Mouse (Mus musculus): ENCODE data around the gene Ankrd33. TPM values are rescaled to one million over a fixed set of nuclear protein-coding genes. Genes with fewer than 3 reads are reported as not detected.
A peak's percentile ranks its signal among the peaks of the same experiment; 100 is the strongest.

Ankrd33 gene
- polyA plus RNA-seq, 1 experiment from 2014 or later, result not detected

DNA sequence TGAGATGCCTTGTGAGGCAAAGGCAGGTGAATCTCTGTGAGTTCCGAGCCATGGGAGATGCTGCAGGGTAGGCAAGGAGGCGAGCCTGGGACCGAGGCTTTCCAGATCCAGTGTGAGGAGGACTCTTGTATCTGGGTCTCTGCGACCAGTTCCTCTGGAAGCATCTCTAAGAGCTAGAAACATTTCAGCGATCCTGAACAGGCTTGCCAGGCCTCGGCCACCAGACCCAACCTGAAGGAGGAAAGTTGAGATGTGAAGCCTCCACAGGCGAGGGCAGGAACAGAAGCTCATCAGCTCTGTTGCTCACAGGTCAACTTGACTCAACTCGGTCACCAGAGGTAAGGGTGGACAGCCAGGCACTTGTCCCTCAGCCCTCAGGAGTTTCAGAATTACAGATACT is 24.0 kb upstream of the Ankrd33 start:
- Histone ChIP-seq H3K4me2 (replicated peaks) (no peak overlapping the region), H3K27ac (replicated peaks) (no peak overlapping the region), H3K9ac (replicated peaks) (no peak overlapping the region), H3K4me1 (peaks cover 41% of the 10 kb centered on the region), H3K27me3 (no peaks in the 10 kb centered on the region; the same call in 1 of the 2 replicates), H3K9me3 (no peaks in the 10 kb centered on the region), H3K36me3 (no peaks in the 10 kb centered on the region), H3K4me3 (no peak overlapping the region)
- ATAC-seq (ENCODE audit: low FRiP score, low read depth), result no peak
- 92% methylated on average over 8 of the region's 8 CpGs for WGBS

DNA sequence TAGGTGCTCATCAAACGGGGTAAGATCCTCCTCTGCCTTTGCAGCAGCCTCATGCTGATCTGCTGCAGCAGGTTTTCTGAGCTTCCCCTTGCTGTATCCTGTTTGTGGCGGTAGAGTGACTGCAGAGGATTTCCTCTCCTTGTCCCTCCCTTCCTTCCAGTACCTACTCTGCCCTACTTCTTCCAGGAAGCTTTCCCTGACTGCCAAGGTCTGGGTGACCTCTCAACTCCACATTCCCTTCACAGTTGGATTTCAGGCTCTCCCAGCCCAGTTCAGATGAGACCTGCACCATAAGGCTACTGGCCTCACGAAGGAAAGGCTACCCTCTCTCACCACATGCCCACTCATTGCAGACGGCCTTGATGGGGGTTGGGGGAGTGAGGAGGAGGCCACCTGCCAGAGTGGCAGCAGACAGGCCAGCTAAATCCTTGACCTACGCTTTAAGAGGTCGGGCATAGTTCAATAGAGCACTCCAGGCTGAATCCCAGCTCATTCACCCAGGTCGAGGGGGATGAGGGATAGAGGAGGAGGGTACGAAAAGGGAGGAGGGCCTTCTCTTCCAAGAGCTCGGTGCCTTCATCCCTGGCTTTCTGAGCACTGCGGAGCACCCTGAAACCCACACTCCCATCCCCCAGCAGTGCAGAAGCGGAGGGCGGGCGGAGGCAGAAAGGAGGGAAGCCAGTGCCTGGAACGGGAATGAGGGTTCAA is 23.3 kb upstream of the Ankrd33 start:
- Histone ChIP-seq H3K4me3 (peak overlapping the region; percentile 10; the same call in 1 of the 2 replicates), H3K9me3 (no peaks in the 10 kb centered on the region), H3K36me3 (no peaks in the 10 kb centered on the region), H3K4me2 (replicated peaks) (peak overlapping the region; percentile 41), H3K27ac (replicated peaks) (peak overlapping the region; percentile 89), H3K27me3 (no peaks in the 10 kb centered on the region; the same call in 1 of the 2 replicates), H3K4me1 (peaks cover 42% of the 10 kb centered on the region), H3K9ac (replicated peaks) (no peak overlapping the region)
- 10% methylated on average over 14 of the region's 14 CpGs for WGBS
- peak; percentile 28 for ATAC-seq (ENCODE audit: low FRiP score, low read depth)

DNA sequence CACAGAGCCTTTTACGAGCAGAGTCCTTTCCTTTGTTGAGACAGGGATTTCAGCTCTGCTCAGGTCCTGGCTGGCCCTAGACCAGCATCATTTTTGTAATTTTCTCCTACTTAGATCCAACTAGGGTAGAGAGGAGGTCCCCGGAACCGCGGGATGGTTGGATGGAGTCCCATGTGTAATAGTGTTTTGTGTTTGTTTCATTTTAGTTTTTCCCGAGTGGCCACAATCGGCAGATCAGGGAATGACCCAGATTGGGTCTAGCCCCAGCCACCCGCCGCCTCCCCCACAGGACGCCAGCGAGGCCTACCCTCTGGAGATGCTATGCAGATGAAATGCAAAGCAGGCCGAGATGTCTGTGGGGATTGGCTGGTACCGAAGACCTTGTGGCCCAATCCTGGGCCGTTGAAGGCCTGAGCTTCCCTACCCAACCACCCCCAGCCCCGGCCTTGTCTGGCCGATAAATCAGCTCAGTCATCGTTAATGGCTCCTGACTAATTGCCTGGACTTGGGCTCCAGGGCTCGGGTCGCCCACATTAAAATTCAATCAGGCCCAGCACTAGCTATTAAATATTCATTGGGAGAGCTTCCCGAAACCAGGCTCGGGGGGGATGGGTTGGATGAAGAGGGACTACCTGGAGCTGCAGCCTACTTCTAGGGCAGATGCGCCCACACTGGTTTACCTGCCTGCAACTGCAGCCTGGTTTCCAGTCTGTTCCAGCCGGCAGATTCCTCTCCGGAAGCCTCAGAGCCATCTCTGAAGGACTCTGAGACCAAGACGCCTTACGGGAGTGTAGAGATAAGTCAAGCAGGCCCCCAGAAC is 22.5 kb upstream of the Ankrd33 start:
- Histone ChIP-seq H3K27me3 (no peaks in the 10 kb centered on the region; the same call in 1 of the 2 replicates), H3K4me3 (peak overlapping the region; percentile 10; the same call in 1 of the 2 replicates), H3K4me2 (replicated peaks) (peak overlapping the region; percentile 41), H3K9me3 (no peaks in the 10 kb centered on the region), H3K27ac (replicated peaks) (peak overlapping the region; percentile 89), H3K9ac (replicated peaks) (no peak overlapping the region), H3K4me1 (peaks cover 50% of the 10 kb centered on the region), H3K36me3 (no peaks in the 10 kb centered on the region)
- peak; percentile 93 for ATAC-seq (ENCODE audit: low FRiP score, low read depth)
- WGBS, result 6% methylated on average over 25 of the region's 25 CpGs

- H3K27me3 ChIP-seq, result peaks cover 4% of the 10 kb centered on the region
- peaks cover 52% of the 10 kb centered on the region for H3K4me1 ChIP-seq
- H3K36me3 ChIP-seq, result no peaks in the 10 kb centered on the region
- H3K9ac ChIP-seq (replicated peaks), result no peak overlapping the region
- peak overlapping the region; percentile 89 for H3K27ac ChIP-seq (replicated peaks)
- no peaks in the 10 kb centered on the region for H3K9me3 ChIP-seq
- H3K4me2 ChIP-seq (replicated peaks), result no peak overlapping the region
- ATAC-seq (ENCODE audit: low FRiP score, low read depth), result no peak
- no peak overlapping the region for H3K4me3 ChIP-seq
- WGBS, result 39% methylated on average over 6 of the region's 6 CpGs
These were observed 21.6 kb upstream of the Ankrd33 start for GRCm38 (mm10) chr15:101093988-101094387.

GRCm38 (mm10) chr15:101094979-101095378 is 20.6 kb upstream of the Ankrd33 start:
- Histone ChIP-seq H3K9me3 (no peaks in the 10 kb centered on the region), H3K4me2 (replicated peaks) (no peak overlapping the region), H3K4me3 (no peak overlapping the region), H3K27ac (replicated peaks) (no peak overlapping the region), H3K36me3 (no peaks in the 10 kb centered on the region), H3K4me1 (peaks cover 52% of the 10 kb centered on the region), H3K9ac (replicated peaks) (no peak overlapping the region), H3K27me3 (peaks cover 10% of the 10 kb centered on the region)
- no peak for ATAC-seq (ENCODE audit: low FRiP score, low read depth)
- 60% methylated on average over 9 of the region's 9 CpGs for WGBS

DNA sequence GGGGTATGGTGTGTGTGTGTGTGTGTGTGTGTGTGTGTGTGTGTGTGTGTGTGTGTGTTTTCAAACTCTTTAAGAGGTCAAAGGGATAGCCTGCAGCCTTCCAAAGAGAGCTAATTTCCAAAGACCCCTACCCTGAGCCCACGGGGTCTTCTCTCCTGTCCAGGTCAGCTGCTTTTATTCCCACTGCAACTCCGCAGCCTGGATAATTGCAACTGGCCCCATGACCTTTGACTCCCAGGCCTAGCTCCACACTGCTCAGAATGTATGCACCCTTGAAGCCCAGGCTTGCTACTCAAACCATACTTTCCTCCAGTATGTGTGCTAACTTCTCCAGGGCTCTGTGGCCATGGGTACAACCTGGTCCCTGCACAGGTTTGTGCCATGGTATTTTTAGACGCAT is 20.2 kb upstream of the Ankrd33 start:
- Histone ChIP-seq H3K9me3 (0 out of 2 replicates have a peak, but pooled peaks cover 2% of the 10 kb centered on the region), H3K36me3 (no peaks in the 10 kb centered on the region), H3K27me3 (peaks cover 10% of the 10 kb centered on the region), H3K27ac (replicated peaks) (no peak overlapping the region), H3K4me3 (no peak overlapping the region), H3K9ac (replicated peaks) (no peak overlapping the region), H3K4me1 (peaks cover 52% of the 10 kb centered on the region), H3K4me2 (replicated peaks) (no peak overlapping the region)
- ATAC-seq (ENCODE audit: low FRiP score, low read depth), result no peak
- 41% methylated on average over 3 of the region's 3 CpGs for whole genome bisulfite sequencing

- peak overlapping the region; percentile 77 for H3K27ac ChIP-seq (replicated peaks)
- peak overlapping the region; percentile 42 for H3K4me2 ChIP-seq (replicated peaks)
- peaks cover 10% of the 10 kb centered on the region for H3K27me3 ChIP-seq
- peaks cover 38% of the 10 kb centered on the region for H3K4me1 ChIP-seq
- peak overlapping the region; percentile 17; the same call in 1 of the 2 replicates for H3K4me3 ChIP-seq
- ATAC-seq (ENCODE audit: low FRiP score, low read depth), result peak; percentile 59
- H3K9me3 ChIP-seq, result 0 out of 2 replicates have a peak, but pooled peaks cover 6% of the 10 kb centered on the region
- 3% methylated on average over 28 of the region's 28 CpGs for WGBS
- H3K9ac ChIP-seq (replicated peaks), result no peak overlapping the region; the same call in 1 of the 2 replicates
- H3K36me3 ChIP-seq, result no peaks in the 10 kb centered on the region
These were observed 17.4 kb upstream of the Ankrd33 start for GRCm38 (mm10) chr15:101097985-101098651.

DNA sequence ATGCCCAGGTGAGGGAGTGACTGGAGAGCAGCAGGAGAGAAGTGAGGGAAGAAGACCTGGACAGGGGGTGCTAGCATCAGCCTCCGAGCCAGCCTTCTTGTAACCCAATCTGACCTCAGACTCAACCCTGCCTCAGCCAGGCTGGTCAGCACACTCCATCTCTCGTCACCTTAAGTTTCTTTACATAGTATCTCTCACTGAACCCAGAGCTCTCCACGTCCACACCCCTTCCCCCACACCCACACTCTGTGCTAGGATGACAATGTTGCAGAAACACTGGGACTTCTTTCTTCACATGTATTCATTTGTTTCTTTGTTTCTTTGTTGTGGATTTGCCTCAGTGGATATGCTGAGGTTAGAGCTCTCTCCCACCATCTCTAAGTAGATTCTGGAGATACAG is 14.6 kb upstream of the Ankrd33 start:
- H3K27ac ChIP-seq (replicated peaks), result no peak overlapping the region
- ATAC-seq (ENCODE audit: low FRiP score, low read depth), result no peak

GRCm38 (mm10) chr15:101103605-101104304 is 11.8 kb upstream of the Ankrd33 start:
- no peak overlapping the region for H3K9ac ChIP-seq (replicated peaks)
- 0 out of 2 replicates have a peak, but pooled peaks cover 6% of the 10 kb centered on the region for H3K9me3 ChIP-seq
- H3K27me3 ChIP-seq, result peaks cover 17% of the 10 kb centered on the region
- 83% methylated on average over 9 of the region's 9 CpGs for WGBS
- no peak for ATAC-seq (ENCODE audit: low FRiP score, low read depth)
- H3K27ac ChIP-seq (replicated peaks), result no peak overlapping the region
- no peak overlapping the region for H3K4me2 ChIP-seq (replicated peaks)
- H3K36me3 ChIP-seq, result no peaks in the 10 kb centered on the region
- H3K4me1 ChIP-seq, result peaks cover 2% of the 10 kb centered on the region; the same call in 1 of the 2 replicates
- H3K4me3 ChIP-seq, result no peak overlapping the region

More for the DNA sequence above, 14.6 kb upstream of the Ankrd33 start:
- Histone ChIP-seq H3K9ac (replicated peaks) (no peak overlapping the region), H3K9me3 (0 out of 2 replicates have a peak, but pooled peaks cover 6% of the 10 kb centered on the region), H3K27me3 (peaks cover 19% of the 10 kb centered on the region), H3K4me1 (peaks cover 18% of the 10 kb centered on the region), H3K4me3 (no peak overlapping the region), H3K4me2 (replicated peaks) (no peak overlapping the region), H3K36me3 (no peaks in the 10 kb centered on the region)
- WGBS, result 80% methylated on average over 3 of the region's 3 CpGs

DNA sequence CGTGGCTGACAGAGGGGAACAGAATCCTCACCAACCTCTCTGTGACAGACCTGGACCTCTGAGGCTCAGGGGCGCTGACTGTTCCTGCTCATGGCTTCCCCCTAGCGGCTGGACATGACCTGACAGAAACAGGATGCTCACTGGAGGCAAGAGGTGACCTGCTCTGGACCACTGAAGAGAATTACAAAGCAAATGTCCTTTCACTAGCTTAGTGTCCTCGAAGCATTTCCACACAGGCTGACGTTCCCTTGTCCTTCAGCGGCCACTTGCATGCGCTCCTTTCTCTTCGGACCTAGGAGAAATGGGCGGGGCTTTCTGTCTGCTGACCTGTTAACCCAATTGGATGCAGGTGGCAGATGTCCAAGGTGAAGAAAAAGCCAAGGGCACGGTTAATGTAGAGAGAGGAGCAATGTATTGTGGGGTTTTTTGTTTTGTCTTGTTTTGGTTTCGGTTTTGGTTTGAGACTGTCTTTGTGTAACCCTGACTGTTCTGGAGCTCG is 10.0 kb upstream of the Ankrd33 start:
- Histone ChIP-seq H3K4me3 (no peak overlapping the region), H3K4me1 (no peaks in the 10 kb centered on the region), H3K9ac (replicated peaks) (no peak overlapping the region), H3K27ac (replicated peaks) (no peak overlapping the region), H3K9me3 (0 out of 2 replicates have a peak, but pooled peaks cover 3% of the 10 kb centered on the region), H3K27me3 (peaks cover 8% of the 10 kb centered on the region; the same call in 1 of the 2 replicates), H3K4me2 (replicated peaks) (no peak overlapping the region), H3K36me3 (no peaks in the 10 kb centered on the region)
- ATAC-seq (ENCODE audit: low FRiP score, low read depth), result no peak
- 22% methylated on average over 12 of the region's 12 CpGs for WGBS

DNA sequence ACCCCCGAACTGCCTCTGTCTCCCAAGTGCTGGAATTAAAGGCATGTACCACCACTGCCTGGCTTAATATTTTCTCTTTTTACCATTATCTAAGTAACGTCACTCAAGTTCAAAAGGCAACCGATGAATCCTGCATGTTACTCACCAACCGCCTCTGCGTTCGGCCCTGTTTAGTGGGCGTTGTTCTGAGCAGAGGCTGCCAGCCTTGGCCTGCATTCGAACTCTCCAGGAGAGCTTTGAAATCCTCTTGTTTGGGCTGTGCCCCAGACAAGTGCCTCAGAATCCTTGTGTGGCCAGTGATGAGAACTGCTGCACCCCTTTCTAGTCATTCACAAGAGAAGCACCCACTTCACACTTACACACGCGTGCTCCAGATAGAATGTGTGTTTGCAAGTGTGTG is 9.5 kb upstream of the Ankrd33 start:
- H3K4me2 ChIP-seq (replicated peaks), result no peak overlapping the region
- H3K27me3 ChIP-seq, result peaks cover 9% of the 10 kb centered on the region
- WGBS, result 84% methylated on average over 10 of the region's 10 CpGs
- H3K9me3 ChIP-seq, result no peaks in the 10 kb centered on the region
- no peak overlapping the region for H3K27ac ChIP-seq (replicated peaks)
- H3K4me1 ChIP-seq, result no peaks in the 10 kb centered on the region
- no peak for ATAC-seq (ENCODE audit: low FRiP score, low read depth)
- no peaks in the 10 kb centered on the region for H3K36me3 ChIP-seq
- H3K4me3 ChIP-seq, result no peak overlapping the region
- no peak overlapping the region for H3K9ac ChIP-seq (replicated peaks)
